Mouse (Mus musculus) gastrocnemius, postnatal 10 days (tissue): ENCODE measurements around the gene Gast. TPM values are rescaled to one million over a fixed set of nuclear protein-coding genes. Genes with fewer than 3 reads are reported as not detected.
"Not testable (repeated sequence)": the region's sequence is repeated elsewhere in the genome, so short reads cannot be mapped to it uniquely, and the experiment has no call there.

Source experiments
- DNase-seq: peaks from one replicate; pipeline ENCODE4 v3.0.0; 2021; ENCODE audit warnings: mixed read lengths
- long read RNA-seq, 2 experiments: library from polyadenylated mRNA; stranded (forward); transcript quantifications; one replicate each; pipeline ENCODE4 v2.0.0; 2021
- total RNA-seq, 2 experiments: library from RNA; stranded (reverse); gene quantifications; 2 replicates each; pipeline ENCODE4 v1.2.3; 2021

The Gast gene
- total RNA-seq, result not detected
- long read RNA-seq, experiment 1, result 0 reads
- long read RNA-seq, experiment 2, result 0 reads

- DNase-seq, result no peak
These were observed at the start of gene Gast for GRCm38 (mm10) chr11:100333944-100334457. Gast (plus strand) TSS chr11:100334407.

DNA sequence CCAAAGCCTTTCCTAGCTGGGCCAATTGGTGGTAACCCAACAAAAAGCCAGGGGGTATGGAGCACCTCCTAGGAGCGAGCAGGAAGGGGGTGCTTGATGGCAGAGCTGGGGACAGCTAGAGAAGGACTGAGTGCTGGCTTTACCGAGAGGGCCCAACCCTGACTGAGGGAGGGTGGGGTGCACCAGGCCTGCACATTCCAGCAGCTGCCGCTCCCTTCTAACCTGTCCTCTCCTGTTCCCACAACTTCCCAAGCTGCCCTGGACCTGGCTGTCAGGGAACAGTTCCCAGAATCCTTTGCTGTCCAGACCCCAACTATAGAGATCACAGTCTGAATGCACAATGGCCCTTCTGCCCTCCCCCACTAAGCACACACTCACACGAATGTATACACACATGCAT, 49.2 kb upstream of the Gast start:
- DNase-seq, result no peak

DNA sequence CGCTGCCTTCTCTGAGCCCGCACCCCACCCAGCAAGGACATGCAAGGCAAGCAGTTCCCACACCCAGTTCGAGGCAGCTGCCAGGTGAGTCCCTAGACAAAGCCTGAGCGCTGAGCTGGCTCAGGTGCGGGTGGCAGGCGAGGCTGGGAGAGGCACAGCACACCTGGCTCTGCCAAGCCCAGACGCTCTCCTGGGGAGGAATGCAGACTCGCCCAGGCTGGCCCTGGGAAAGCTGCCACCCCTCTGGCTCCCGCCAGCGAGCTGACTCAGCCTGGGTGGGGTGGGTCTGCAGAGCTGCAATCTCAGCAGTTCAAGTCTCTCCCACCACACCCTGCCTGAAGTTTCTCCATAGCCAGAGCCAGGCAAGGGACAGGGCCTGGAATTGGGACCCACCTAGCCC, 47.2 kb upstream of the Gast start:
- peak; percentile 55 for DNase-seq

GRCm38 (mm10) chr11:100288942-100289341, 45.3 kb upstream of the Gast start:
- DNase-seq, result no peak

- DNase-seq, result no peak
These were observed 44.0 kb upstream of the Gast start for GRCm38 (mm10) chr11:100290235-100290634.

- DNase-seq, result no peak
These were observed 41.3 kb upstream of the Gast start for GRCm38 (mm10) chr11:100292884-100293283.

DNA sequence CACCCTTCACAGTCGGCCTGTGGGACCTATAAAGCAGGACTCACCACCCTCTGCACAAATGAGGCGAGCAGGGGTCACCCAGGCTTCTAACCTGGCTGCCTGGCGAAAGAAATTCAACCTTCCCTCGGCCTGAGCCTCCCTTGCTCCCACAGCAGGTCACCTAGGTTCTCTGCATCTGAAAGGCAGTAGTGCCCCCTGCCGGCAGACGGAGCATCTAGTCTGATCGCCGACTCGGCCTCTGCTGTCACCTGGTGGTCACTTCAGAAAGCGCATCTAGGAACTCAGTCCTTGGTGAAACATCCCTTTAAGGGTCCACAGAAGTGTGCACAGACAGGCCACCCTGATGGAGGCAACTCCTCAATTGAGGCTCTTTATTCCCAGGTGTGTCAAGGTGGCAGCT, 38.9 kb upstream of the Gast start:
- DNase-seq, result peak; percentile 89

DNA sequence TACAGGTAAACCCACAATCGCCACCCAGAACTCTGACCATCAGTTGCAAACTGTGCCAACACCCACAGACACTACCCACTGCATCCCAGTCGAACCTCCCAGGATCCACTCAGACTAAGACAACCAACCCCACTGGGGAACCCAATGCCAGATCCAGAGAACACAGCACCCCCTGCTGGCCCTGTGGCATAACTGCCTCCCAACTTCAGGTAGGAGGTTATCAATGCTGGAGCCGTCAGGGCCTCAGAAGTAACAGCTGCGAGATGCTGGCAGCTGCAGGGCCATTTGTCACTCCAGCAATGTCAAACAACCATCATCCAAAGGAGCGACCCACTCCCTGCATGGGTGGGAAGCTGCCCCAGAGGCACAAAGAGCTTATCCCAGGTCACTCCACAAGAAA, 36.4 kb upstream of the Gast start:
- no peak for DNase-seq

DNA sequence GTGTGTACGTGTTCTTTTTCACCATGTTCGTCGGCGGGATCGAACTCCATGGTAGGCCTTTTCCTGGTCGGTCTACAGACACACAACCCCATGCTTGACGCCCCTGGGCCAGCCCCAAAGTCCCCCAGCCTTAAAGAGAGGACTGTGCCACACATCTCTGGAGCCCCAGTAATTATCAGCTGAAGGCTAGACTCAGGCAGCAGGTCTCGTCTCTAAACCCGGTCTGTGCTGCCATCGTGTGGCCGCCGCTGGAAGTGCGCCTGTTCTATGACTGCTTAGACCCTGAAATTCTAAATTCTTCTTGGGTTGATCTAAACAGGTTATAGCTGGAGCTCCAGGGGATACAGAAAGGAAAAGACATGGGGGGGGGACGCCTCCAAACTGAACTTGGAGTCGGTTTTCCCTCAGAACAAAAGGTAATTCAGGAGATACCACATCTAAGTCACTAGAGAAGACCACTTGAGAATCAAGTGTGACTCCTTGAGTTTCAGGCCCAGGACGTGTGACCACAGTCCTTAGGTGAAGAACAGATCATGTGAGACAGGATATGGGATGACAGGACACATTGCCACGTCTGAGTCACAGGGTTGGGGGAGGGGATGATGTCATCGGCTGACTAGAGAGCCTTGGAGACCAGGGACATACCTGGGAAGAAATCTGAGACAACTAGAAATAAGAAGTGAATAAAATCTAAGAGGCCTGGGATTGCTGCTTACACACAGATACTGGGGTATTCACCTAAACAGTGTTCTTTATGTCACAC, 35.8 kb upstream of the Gast start:
- DNase-seq, result peak; percentile 89

DNA sequence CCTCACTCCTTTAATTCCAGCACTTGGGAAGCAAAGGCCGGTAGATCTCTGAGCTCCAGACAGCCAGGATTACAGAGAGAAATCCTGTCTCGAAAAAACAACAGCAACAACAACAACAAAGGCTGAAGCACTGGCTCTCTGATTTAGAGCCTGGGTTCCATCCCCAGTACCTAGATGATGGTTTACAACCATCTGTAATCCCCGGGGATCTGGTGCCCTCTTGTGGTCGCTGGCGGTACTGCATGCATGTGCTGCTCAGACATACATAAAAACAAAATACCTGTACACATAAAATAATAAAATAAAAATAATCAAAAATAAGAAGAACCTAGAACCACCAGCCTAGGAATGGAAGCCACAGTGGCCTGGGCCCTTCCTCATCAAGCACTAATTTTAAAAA, 33.9 kb upstream of the Gast start:
- peak; percentile 73 for DNase-seq

- no peak for DNase-seq
These were observed 32.9 kb upstream of the Gast start for GRCm38 (mm10) chr11:100301292-100301691.

- DNase-seq, result no peak
These were observed 26.3 kb upstream of the Gast start for GRCm38 (mm10) chr11:100307900-100308299.

- not testable (repeated sequence) for DNase-seq
These were observed 25.5 kb upstream of the Gast start for GRCm38 (mm10) chr11:100308672-100309071.

DNA sequence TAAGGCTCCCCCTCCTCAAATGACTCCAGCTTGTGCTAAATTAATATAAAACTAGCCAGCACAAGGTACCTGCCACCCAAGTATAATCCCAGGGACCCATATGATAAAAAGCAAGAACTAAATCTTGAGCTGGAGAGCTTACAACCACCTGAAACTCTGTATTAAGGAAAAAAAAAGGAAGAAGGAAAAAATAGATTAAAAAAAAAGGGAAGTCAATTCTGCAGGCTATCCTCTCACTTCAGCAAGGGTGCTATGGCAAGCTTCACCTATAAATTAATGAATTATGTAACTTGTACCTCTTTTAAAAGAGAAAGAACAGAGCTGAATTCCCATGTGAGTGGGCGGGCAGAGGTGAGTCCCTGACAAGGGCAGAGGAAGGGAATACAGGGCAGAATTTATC, 22.6 kb upstream of the Gast start:
- no peak for DNase-seq

DNA sequence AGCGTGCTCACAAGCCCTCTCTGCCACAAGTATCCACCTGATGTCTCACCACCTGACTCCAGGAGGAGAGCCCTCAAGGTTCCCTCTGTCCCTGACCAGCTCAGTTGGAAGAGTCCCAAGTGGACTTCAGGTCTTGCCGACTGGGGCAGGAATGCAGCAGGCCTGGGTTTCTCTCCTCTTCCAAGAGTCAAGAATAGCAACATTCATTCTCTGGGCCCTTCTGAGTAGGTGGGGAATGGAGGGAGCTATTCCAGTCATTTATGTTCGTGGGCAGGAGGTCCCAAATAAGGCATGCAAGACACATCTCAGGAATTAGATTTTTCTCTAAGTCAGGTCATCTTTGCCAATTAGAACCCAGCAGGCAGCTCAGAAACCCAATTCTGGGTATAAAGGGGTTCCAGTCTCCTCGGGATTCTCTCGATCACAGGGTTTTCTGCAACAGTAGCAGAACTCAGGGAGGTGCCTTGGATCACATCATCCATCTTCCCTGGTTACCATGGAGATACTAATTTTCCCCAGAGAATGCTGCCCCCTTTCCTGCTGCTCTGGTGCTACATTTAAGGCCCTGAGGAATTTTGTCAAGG, 22.0 kb upstream of the Gast start:
- no peak for DNase-seq

GRCm38 (mm10) chr11:100313424-100313823, 20.8 kb upstream of the Gast start:
- DNase-seq, result no peak

- no peak for DNase-seq
These were observed 18.8 kb upstream of the Gast start for GRCm38 (mm10) chr11:100315439-100315838.

- no peak for DNase-seq
These were observed 16.3 kb upstream of the Gast start for GRCm38 (mm10) chr11:100317826-100318380.

- no peak for DNase-seq
These were observed 15.4 kb upstream of the Gast start for GRCm38 (mm10) chr11:100318529-100319451.

DNA sequence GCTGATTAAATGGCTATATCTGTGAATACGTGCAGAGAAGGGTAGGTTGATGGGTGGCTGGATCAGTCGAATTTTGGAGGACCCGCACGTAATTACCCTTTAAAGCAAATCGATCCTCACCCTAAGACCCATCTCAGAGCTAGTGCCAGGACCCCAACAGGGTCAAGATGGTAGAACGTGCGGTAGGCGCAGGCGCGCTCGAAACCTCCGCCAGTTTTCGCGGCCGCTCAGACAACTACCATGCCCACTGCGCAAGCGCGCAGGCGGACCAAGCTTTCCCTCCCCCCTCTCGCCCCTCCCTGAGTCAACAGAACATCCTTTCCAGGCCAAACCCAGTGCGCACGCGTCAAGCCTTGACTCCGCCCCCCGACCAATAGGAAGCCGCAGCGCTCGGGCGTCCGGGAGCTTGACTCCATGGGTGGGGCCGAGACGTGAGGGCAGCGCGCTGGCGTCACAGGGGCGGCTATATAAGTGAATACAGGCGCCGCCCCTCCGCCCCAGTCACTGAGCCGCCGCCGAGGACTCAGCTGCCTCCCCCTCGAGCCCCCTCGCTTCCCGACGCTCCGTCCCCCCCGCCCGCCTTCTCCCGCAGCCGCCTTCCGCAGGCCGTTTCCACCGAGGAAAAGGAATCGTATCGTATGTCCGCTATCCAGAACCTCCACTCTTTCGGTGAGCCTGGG, 14.6 kb upstream of the Gast start, which contains the start of gene Eif1:
Gene Eif1 (plus strand): TSS at position 394 of the 680 bp plus-strand sequence.
- peak; percentile 100 for DNase-seq

- peak; percentile 93 for DNase-seq
These were observed 14.0 kb upstream of the Gast start for GRCm38 (mm10) chr11:100320172-100320630.
